Mouse (Mus musculus) adrenal gland, adult 18-20 months (tissue): Measurements from ENCODE around the gene Cdpf1. TPM values are rescaled to one million over a fixed set of nuclear protein-coding genes. Genes with fewer than 3 reads are reported as not detected.
"Not testable (repeated sequence)": the region's sequence is repeated elsewhere in the genome, so short reads cannot be mapped to it uniquely, and the experiment has no call there.

Experiments used
- DNase-seq, 2 experiments: peaks; one replicate each; pipeline ENCODE4 v3.0.0; 2021 to 2022; ENCODE audit warnings: low spot score in 2 of 2
- total RNA-seq, 2 experiments: library from RNA; stranded (reverse); gene quantifications; 1 replicate in 1 of 2; 2 replicates in 1 of 2; pipeline ENCODE4 v1.2.3; 2021

The Cdpf1 gene
- total RNA-seq, 2 experiments from 2014 or later = 18.8 to 26.6 TPM

DNA sequence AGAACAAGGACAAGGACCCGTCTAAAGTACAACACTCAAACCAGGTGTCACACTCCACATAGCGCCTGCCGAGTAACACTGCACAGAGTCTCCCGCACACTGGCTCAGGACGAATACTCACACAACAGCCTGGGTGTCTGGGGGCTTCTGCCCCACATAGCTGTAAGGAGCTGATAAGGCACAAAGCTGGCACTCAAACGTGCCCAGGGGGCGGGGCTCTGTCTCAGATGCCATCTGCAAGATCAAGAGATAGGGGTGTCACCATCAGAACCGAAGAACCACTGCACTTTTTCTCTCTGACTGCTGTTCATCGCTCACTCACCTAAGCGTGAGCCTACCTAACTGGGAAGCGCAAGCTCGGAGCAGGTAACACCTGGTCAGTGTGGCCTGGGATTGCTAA is 2.4 kb downstream of the Cdpf1 start:
- DNase-seq = no peak

DNA sequence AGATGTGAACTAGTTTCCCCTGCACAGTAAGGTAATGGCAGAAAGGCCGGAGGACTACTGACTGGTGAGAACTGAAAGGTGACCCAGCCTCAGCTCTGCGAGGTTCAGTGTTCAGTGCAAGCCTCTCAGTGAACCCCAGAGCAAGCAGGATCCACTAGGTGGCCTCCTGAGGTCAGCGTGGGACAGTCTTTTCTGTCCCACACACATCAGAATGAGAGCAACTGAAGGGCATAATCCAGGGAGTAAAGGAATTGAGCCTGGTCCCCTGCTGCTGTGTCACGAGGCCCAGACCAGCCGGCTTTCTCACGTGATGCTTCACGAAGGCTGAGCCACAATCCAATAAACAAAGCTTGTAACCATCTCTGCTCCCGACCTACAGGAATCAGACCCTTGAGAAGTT is 3.1 kb downstream of the Cdpf1 start:
- DNase-seq = no peak

DNA sequence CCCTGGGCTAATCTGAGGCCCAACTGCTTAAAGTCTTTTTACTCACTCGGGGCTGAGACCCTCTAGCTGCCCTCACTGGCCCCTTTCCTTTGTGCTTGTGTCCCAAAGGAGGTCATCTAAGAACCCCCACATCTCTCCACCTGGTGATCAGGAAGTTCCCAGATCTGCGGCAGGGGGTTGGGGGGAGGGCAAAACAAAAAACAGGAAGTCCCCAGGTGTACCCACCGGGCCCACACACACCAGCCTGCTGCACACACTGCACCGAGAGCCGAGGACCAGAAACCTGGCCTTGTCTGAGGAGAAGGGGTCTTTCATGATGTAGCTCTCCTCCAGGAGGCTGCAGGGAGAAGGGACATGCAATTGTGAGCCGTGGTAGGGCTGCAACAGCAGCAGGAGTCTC is 3.5 kb downstream of the Cdpf1 start:
- DNase-seq = no peak

DNA sequence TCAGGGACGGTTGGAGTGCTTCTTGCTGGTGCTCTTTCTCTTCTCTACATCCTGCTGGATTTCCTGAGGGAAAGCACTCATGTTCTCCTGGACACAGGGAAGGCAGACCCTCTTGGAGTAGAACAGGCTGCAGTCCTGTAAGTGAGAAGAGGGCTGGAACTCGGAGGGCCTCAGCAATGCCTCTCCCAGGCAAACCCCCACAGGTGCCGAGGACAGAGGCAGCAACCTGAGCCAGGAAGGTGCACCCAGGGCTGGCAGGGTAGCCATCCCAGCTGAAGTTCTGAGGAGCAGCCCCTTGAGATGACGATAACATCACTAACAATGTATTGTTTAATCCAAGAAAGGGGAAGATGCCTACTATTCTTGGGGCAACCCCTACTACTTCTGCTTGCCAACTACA is 4.1 kb downstream of the Cdpf1 start:
- no peak for DNase-seq

DNA sequence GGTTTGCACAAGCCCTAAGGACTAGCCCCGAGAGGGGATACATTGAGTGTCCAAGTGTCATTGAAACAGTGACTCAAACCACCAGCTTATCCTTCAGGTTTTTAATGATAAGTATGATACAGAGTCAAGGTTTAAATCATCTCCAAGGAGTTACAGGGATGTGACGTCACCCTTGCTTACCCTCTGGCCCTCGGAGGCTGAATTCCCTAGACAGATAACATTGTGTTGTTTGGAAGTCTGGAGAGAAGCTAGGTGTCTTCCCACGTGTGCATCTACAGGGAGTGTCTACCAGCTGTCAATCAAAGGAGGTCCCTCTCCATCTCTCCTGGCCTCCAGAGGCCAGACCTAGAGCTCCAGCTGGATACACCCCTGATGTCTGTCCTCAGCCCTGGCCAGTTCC is 4.6 kb downstream of the Cdpf1 start:
- no peak for DNase-seq

DNA sequence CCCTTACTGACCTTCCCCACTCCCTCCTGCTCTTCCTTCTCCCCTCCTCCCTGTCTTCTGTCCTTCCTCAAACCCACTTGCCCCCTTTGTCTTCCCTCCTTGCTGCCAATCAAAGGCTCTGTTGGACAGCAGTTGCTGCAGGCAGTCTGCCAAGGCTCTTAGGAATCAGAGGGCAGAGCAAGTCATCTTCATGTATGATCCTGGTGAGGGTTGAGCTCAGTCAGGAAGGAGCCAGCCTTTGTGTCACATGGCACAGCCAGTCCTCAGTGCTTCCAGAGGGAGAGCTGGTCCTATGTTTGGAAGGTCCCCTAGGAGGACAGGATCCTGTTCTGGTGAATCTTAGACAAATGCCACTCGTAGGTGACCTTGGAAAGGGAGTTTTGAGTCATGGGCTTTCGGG is 8.6 kb downstream of the Cdpf1 start:
- no peak for DNase-seq

DNA sequence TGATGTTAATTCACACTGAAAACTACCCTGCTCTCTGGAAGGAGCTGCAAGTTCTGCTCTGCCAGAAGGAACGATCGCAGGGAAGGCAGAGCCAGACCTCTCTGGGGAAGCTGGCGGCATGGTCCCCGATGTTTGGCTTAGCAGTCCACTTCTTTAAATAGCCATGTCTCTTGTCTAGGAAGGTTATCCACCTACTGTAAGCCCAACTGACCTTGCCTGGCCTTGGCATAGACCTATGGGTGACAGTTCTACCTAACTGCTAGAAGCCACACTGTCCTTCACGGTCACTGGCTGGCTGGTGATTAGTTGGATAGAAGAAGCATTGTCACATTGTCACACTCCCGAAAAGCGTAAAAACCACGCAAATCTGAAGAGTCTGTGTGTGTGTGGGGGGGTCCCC is 12.8 kb downstream of the Cdpf1 start:
- no peak for DNase-seq

DNA sequence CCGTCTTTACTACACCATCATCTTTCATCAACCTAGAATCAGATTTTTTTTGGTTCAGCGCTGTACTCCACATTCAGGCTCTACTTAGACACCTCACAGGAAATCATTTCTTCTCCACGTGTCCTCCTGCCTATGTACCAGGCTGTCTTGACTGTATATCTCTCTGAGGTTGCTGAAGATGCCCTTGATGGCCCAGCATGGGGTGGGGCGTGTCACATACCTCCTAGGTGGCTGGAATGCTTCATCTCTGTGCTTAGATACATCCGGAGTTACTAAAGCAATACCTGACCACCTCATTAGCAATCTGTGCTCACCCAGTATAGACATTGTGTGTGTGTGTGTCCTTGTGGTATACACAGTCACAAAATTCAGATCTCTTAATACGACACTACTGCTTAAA is 16.0 kb downstream of the Cdpf1 start:
- DNase-seq = no peak

DNA sequence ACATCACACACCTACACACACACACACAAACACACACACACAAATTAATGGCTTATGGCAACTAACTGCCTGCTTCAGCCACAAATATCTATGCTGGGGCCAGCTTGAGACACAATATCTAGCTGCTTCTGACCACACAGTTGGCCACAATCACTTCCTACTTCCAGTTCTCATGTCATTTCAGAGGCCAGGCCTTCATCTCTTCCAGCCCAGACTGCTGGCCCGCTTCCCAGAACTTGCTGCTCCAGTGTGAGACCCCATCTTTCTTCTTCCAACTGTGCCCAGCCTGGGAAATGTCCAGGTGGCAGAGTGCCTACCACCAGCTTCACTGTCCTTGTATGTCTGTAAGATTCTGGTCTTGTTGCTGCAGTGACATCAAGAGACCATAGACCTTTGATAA is 18.7 kb downstream of the Cdpf1 start:
- no peak for DNase-seq

DNA sequence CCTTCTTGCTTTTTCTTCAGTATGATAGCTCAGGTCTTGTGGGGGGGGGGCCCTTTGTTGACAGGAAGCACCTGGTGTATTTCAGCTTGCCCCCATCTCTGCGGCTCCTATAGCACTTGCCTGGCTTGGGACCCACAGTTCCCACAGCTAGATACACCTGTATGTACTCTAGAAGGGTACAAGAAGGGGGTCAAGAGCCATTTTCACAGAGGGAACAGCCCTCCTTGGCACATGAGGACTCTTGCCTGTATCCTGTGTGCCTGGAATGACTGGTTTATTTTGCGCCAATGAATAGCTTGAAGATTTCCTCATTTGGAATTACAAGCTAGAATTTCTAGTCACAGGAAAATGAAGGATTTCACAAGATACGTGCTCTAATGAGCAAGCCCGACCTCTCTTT is 20.0 kb downstream of the Cdpf1 start:
- DNase-seq = no peak

DNA sequence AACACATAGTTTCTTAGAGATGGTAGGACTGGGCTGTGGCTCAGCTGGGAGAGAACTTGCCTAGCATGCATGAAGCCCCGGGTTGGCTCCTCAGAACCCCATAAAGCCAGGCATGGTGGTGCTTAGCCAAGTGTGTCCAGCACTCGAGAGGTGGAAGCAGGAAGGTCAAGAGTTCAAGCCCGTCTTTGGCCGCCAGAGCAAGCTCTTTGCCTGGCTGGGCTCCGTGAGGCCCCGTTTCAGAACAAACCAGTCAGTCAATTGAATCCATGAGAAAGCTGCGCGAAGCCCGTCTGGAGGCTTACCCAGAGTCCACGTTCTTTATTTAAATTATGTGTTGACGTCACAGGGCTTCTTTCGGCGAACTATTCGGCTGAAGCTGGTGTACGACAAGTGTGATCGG is 22.9 kb downstream of the Cdpf1 start:
- no peak for DNase-seq

DNA sequence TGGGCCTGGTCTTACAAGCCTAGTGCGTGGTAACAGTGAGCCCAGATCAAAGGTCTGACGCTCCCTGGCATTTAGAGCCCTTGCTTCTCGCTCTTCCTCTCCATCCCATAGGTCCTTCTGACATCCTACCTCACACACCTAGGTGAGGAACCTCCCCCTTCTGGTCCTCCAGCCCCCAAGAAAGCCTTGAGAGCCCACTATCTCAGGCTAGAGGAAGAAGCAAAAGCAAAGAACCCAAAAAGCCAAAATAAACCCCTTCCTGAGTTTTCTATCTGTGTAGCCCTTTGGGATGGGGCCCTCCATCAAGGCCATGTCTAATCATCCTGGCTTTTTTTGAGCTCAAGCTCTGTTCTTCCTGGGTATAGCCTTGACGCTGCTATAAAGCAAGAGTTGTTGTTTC is 23.4 kb downstream of the Cdpf1 start:
- no peak for DNase-seq

DNA sequence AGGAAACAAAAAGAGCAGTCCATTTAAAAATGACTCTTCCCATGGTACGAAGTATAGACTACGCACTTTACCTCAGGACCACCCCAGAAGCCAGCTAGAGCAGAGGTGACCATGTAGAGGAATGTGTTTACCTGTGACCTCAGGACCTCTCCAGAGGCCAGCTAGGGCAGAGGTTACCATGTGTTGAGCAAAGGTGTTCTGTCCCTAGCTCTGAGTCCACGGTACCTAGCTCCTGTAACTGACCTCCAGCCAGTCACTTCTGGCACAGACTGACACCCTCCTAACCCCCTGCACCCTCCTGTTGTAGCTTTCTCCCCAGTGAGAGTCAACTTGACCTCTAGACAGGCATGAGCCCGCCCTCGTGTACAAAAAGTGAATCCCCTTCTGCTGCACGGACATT is 24.0 kb downstream of the Cdpf1 start:
- no peak for DNase-seq

DNA sequence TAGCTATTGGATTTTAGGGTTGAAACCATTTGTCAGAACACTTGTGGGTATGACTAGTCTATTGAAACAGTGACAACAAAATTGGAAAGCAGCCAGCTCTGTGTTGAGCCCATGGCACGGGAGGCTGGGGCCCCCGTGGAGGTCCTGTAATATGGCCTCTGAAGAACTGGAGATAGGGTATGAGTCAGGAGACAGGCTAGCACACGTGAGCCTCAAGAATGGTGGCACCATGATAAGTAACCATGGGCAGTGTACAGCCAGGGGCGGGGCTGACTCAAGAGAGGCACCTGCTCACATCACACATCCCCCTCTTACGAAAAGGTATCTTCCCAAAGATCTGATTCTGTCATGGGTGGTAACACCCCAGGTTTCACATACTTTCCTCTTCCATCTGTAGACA is 24.8 kb downstream of the Cdpf1 start:
- DNase-seq = no peak

DNA sequence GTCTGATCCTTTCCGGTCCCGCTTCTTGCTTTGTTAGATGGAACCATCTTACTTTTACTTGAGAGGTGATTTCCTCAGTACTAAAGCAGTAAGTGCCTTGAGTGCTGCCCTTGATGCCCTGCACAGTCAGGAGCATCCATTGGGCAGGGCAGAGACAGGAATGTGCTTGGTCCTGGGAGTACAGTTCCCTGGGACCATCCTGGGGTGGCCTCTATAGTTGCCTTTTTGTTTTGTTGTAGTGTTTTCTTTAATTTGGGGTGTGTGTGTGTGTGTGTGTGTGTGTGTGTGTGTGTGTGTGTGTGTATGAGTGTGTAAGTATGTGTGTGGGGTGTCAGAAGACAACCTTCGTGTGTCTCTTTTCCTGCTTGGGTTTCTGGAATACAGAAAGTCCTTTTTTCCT is 27.2 kb downstream of the Cdpf1 start:
- DNase-seq = no peak

DNA sequence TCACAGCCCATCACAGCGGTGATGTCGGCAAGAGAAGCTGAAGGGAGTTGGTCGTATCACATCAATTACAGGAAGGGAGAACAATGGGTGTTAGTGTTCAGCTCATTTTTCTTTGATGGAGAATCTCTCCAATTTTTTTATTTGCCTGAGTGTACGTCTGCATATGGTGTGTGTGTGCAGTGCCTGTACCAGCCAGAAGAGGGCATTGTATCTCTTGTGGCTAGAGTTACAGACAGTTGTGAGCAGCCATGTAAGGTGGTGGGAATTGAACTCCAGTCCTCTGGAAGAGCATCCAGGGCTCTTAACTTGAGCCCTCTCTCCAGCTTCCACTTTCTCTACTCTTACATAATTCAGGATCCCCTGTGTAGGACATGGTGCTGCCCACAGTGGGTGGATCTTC is 28.4 kb downstream of the Cdpf1 start:
- DNase-seq = no peak

DNA sequence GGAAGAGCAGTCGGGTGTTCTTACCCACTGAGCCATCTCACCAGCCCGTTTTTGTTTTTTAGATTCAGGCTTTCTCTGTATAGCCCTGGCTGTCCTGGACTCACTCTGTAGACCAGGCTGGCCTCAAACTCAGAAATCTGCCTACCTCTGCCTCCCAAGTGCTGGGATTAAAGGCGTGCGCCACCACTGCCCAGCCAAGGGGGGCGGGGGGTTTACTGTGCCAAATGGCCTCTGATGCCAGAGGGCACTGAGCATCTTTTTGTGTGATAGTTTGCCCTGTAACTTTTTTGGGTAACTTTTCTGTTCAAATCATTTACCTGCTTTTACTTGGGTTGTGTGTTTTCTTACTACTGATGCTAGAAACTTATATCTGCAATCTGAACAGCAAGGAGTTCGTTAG is 32.6 kb downstream of the Cdpf1 start:
- not testable (repeated sequence) for DNase-seq

DNA sequence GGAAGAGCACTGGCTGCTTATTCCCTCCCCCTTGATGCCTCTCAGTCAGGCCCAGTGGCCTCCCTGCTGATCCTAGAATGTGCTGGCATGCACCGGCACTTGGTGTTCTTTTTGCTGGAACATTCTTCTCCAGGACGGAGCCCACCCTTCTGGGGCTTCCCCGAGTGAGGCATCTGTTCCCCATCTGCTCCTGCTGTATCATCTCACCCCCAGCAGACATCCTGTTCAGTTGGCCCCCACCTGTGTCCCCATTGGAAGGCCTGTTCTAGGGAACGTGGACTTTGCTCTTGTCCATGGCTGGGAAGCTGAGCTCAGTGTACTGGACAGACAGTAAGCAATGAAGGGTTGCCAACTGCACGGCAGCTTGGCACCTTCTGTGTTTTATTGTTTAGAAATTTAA is 34.7 kb downstream of the Cdpf1 start:
- DNase-seq = no peak

DNA sequence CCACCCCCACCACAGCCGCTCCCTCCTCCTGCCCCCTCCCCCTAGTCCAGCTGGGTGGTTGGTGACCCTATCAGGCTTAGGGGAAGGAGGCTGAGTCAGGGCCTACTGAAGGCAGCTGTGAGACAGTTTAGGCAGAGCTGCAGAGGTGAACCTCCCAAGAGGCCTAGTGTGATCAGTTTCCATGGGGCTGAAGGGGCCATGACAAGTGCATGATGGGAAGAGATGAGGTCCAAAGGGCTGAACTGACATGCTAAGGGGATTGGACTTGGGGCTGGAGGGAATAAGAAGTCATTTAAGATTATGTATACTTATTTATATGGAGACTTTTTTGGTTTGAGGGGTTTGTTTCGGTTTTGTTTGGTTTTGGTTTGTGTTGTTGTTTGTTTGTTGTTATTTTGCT is 35.3 kb downstream of the Cdpf1 start:
- no peak for DNase-seq

DNA sequence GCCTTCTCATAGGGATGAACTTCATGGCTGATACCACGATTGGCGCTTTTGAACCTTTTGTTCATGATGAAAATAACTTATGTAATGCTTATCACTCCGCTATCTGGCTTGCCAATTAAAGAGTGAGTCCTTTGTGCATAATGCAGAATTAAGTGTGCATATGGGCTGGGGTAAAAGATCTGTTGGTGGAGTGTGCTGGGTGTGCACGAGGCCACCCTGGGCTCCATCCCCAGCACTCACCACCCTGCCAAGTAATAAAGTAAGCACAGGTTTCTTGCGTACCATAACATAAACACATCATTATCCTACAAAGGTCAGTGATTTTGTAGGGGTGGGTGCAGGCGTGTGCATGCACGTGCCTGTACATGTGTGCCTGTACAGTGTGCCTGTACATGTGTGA is 36.5 kb downstream of the Cdpf1 start:
- no peak for DNase-seq

DNA sequence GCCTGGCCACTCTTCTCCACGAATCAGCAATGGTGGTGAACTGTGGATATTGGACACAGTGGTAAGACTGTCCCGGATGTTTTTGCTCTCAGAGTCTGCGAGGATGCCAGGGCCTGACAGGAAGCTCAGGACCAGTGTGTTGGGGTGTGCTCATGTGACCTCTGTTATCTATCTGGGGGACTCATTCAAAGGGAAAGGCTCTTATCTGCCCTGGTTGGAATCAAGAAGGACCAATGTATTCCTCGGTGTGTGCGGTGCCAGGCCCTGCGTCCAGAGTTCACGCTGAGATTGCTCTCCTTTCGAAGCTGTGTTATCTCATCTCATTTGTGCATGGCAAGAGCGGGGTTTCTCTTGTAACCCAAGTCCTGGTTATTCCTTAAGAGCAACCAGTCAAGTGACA is 37.1 kb downstream of the Cdpf1 start:
- DNase-seq = no peak

DNA sequence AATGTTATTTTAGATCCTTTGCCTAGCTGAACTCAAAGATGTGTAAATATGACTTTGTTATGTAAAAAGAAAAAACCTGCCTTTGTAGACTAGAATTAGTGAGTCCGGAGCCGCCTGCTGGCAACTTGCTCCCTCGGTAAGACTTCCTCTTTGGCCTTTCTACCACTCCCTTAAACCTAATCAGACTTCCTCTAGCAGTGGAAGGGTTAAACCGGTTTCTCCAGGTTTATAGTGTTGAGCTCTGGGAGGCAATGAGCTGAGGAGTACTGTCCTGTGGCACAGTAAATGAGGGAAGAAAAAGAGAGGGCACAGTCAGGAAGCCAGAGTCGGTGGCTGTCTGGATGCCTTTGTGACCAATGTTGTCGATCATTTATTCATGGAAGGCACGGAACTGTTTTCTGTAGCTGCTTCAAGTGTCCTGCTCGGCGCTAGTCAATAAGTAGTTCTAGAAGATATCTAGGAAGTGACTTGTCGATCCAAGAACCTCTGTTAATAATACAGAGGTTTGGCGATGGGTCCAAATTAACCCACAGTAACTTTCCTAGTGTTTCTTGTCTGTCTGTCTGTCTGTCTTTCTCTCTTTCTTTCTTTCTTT is 39.3 kb downstream of the Cdpf1 start:
- DNase-seq = no peak

DNA sequence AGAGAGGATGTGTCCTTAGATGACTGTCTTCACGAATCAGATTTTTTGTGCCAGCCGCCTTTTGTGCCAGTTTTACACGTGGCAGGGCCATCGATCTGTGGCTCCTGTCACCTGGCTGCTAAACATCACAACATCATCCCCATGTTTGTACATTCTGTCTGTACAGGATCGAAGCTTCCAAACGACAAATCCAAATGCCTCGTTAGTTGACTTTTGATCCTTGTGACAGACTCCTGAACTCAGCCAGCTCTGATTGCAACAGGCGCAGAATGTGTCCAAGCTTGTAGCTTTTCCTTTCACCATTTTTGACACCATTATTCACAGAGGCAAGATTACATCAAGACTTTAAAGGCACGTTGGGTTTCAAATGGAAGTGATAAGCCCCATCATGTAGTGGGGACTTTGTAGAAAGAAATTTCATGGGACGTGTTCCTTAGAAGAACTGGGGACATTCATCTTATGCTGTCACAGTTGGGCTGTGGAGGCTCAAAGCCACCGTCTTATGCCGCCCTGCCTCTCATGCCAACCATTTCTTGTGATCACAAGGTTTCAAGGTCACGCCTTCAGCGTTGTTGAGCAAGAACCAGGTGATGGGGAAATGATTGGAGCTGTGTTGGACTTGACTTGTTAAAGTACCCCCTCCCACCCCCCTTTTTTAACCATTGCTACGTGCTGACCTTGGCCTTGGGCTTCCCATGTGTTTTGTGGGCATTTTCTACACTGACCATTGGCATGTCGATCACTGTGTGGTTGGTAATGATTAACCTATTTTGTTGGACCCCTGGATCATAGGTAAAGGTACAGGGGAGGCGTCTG is 40.0 kb downstream of the Cdpf1 start:
- no peak for DNase-seq
